Mouse (Mus musculus) cerebellum, postnatal 25 days (tissue): ENCODE measurements around the gene Ier5.

Experiments used
- DNase-seq, 2 experiments: peaks; one replicate each; pipeline ENCODE4 v3.0.0; 2021; ENCODE audit warnings: mixed read lengths in 2 of 2

Gene Ier5

GRCm38 (mm10) chr1:155099280-155099848 is at the start of gene Ier5:
Gene Ier5 (minus strand): TSS chr1:155099636.
- DNase-seq: peak; percentile 96 to 98

GRCm38 (mm10) chr1:155147228-155147627 is 47.8 kb upstream of the Ier5 start:
- no peak for DNase-seq

GRCm38 (mm10) chr1:155146572-155146980 is 47.1 kb upstream of the Ier5 start, which contains the start of gene Mr1:
Gene Mr1 (minus strand): TSS chr1:155146814.
- DNase-seq: peak; percentile 19 to 43

- DNase-seq: no peak
Measured at GRCm38 (mm10) chr1:155145620-155146019, 46.2 kb upstream of the Ier5 start.

- peak; percentile 68 to 85 for DNase-seq
Measured at GRCm38 (mm10) chr1:155140076-155140475, 40.6 kb upstream of the Ier5 start.

- DNase-seq: peak in 1 of 2 experiments; percentile 60
Measured at GRCm38 (mm10) chr1:155138795-155139194, 39.4 kb upstream of the Ier5 start.

- DNase-seq: no peak
Measured at GRCm38 (mm10) chr1:155134866-155135265, 35.4 kb upstream of the Ier5 start.

GRCm38 (mm10) chr1:155127429-155127934 is 28.0 kb upstream of the Ier5 start:
- no peak for DNase-seq

GRCm38 (mm10) chr1:155126716-155127115 is 27.3 kb upstream of the Ier5 start:
- peak in 1 of 2 experiments; percentile 22 for DNase-seq

GRCm38 (mm10) chr1:155124397-155124796 is 25.0 kb upstream of the Ier5 start:
- no peak for DNase-seq

- DNase-seq: peak; percentile 80 to 86
Measured at GRCm38 (mm10) chr1:155121977-155122939, 22.8 kb upstream of the Ier5 start.

- DNase-seq: no peak
Measured at GRCm38 (mm10) chr1:155119719-155120118, 20.3 kb upstream of the Ier5 start.

GRCm38 (mm10) chr1:155113946-155114345 is 14.5 kb upstream of the Ier5 start:
- no peak for DNase-seq

GRCm38 (mm10) chr1:155112875-155113274 is 13.4 kb upstream of the Ier5 start:
- DNase-seq: no peak

GRCm38 (mm10) chr1:155112118-155112517 is 12.7 kb upstream of the Ier5 start:
- no peak for DNase-seq

GRCm38 (mm10) chr1:155111491-155111890 is 12.1 kb upstream of the Ier5 start:
- no peak for DNase-seq

GRCm38 (mm10) chr1:155109387-155110350 is 10.2 kb upstream of the Ier5 start:
- DNase-seq: no peak

GRCm38 (mm10) chr1:155108412-155108811 is 9.0 kb upstream of the Ier5 start:
- DNase-seq: no peak

- DNase-seq: no peak
Measured at GRCm38 (mm10) chr1:155107843-155108242, 8.4 kb upstream of the Ier5 start.

- DNase-seq: no peak
Measured at GRCm38 (mm10) chr1:155106310-155106709, 6.9 kb upstream of the Ier5 start.

- DNase-seq: no peak
Measured at GRCm38 (mm10) chr1:155103991-155104390, 4.6 kb upstream of the Ier5 start.

GRCm38 (mm10) chr1:155102631-155103030 is 3.2 kb upstream of the Ier5 start:
- DNase-seq: no peak
